Mouse (Mus musculus) erythroblast, embryonic 14.5 days (primary cell): Measurements from ENCODE around the gene Dab2ip. TPM values are rescaled to one million over a fixed set of nuclear protein-coding genes. Genes with fewer than 3 reads are reported as not detected.

Experiments used
- H3K27me3 ChIP-seq: 2 replicates; pipeline ENCODE4 v1.6.1; 2012; ENCODE audit warnings: inconsistent platforms; ENCODE audit not compliant: control insufficient read depth
- H3K36me3 ChIP-seq: 2 replicates; pipeline ENCODE4 v1.6.1; 2012; ENCODE audit warnings: mild to moderate bottlenecking, inconsistent platforms; ENCODE audit not compliant: control insufficient read depth
- H3K4me1 ChIP-seq: 2 replicates; pipeline ENCODE4 v1.6.1; 2012; ENCODE audit warnings: inconsistent platforms; ENCODE audit not compliant: control insufficient read depth
- H3K4me3 ChIP-seq: replicated peaks from 2 replicates; pipeline ENCODE3; 2012; ENCODE audit warnings: moderate library complexity, mild to moderate bottlenecking, inconsistent platforms
- H3K9me3 ChIP-seq: 2 replicates; pipeline ENCODE4 v1.6.1; 2012; ENCODE audit warnings: low read length, inconsistent platforms, mixed read lengths; ENCODE audit not compliant: control insufficient read depth
- GATA1 ChIP-seq: IDR thresholded peaks from 2 replicates; pipeline ENCODE4 v1.6.1; 2012; ENCODE audit warnings: low read length, inconsistent platforms, mixed read lengths
- TAL1 ChIP-seq: IDR thresholded peaks from 3 replicates; pipeline ENCODE4 v1.6.1; 2012; ENCODE audit warnings: low read length, inconsistent platforms, mixed read lengths
- polyA plus RNA-seq: library from polyadenylated mRNA; stranded (reverse); fragments of >175 nt; gene quantifications from 2 replicates; pipeline ENCODE4 v1.2.3, GENCODE M21; 2012

The Dab2ip gene
- polyA plus RNA-seq, 1 experiment: 0.20 TPM

DNA sequence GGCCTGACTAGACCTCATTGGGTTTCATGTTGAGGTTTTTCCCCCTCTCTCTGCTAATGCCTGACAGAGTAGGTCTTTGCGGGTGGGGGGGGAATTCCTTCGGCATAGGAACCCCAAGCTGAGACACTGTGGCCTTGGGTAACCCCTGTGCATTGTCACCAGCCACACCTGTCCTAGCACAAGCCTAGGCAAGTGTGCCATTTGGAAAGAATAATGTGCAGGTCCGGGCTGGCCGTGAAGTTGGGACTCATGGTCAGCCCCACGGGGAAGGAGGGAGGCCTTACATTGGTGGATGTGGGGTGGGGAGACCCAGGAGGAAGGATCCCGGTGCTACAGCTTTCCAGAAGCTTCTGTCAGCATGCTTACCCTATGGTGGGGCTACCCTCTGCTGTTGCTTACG lies 50.8 kb downstream of the Dab2ip start:
- Histone ChIP-seq H3K9me3 (no peaks in the 10 kb centered on the region), H3K36me3 (no peaks in the 10 kb centered on the region), H3K27me3 (no peaks in the 10 kb centered on the region), H3K4me3 (no peak overlapping the region), H3K4me1 (no peaks in the 10 kb centered on the region)
- TF ChIP-seq TAL1 (no peak), GATA1 (no peak)

DNA sequence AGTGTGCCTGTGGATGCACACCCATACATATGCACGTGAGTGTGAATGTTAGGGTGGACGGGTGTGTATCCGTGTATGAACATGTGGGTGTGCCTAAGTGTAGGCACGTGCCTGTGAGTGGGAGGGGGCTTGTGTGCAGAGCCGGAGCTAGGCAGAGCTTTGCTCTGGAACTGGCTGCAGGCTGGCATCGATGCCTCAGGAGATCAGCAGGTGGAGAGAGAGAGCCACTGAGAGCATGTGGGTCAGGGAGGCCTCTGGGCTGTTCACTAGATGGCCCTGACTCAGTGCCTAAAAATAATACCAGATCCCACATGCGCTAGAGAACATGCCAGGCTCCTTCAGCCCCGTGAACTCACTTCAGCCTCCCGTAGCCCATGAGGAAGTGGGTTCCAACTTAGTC lies 51.3 kb downstream of the Dab2ip start:
- H3K9me3 ChIP-seq: no peaks in the 10 kb centered on the region
- TF ChIP-seq TAL1 (no peak), GATA1 (no peak)
- H3K4me1 ChIP-seq: no peaks in the 10 kb centered on the region
- no peaks in the 10 kb centered on the region for H3K36me3 ChIP-seq
- no peak overlapping the region for H3K4me3 ChIP-seq
- H3K27me3 ChIP-seq: no peaks in the 10 kb centered on the region

DNA sequence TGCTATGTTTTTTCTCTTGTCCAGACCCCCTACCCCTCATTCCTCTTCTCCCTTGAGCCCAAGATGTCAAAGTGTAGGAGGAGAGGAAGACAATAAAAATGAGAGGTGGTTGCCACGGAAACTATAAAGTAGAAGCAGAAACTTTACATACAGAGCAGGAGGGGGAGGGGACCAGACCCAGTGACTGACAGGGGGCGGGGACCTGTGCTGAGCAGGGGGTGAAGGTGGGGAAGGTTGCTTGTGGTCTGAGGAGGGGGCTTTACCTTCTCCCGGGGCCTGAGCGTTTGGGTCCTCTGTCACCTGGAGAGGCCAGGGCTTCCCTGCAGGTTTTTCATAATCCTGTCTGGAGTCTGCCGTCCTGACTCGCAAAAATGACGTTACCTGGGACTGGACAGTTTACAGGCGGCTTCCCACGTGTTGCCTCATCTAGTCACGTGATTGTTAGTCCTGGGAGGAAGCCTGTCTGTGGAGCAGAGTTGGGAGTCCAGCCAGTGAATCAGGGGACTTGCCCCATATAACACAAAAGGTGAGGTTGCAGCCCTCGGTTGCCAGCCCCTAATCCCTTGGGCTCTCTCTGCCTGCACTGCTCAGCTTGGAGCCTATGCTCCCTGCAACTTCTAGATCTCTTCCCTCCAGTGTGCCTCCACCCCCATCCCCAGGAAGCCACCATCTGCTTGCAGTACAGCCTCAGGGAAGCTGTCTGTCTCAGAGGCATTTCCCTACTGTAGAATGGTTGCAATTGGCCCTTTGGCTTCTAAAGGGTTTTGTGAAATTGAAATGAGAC lies 52.3 kb downstream of the Dab2ip start:
- no peaks in the 10 kb centered on the region for H3K27me3 ChIP-seq
- TF ChIP-seq GATA1: no peak
- no peak for TF ChIP-seq TAL1
- peak overlapping the region; percentile 23 for H3K4me3 ChIP-seq
- no peaks in the 10 kb centered on the region for H3K36me3 ChIP-seq
- H3K4me1 ChIP-seq: no peaks in the 10 kb centered on the region
- no peaks in the 10 kb centered on the region for H3K9me3 ChIP-seq

GRCm38 (mm10) chr2:35610976-35611375 lies 52.9 kb downstream of the Dab2ip start:
- Histone ChIP-seq H3K9me3 (no peaks in the 10 kb centered on the region), H3K4me3 (no peak overlapping the region), H3K27me3 (no peaks in the 10 kb centered on the region), H3K36me3 (no peaks in the 10 kb centered on the region), H3K4me1 (no peaks in the 10 kb centered on the region)
- TF ChIP-seq TAL1 (no peak), GATA1 (no peak)

GRCm38 (mm10) chr2:35611645-35612044 lies 53.6 kb downstream of the Dab2ip start:
- no peaks in the 10 kb centered on the region for H3K36me3 ChIP-seq
- H3K4me1 ChIP-seq: no peaks in the 10 kb centered on the region
- no peak for TF ChIP-seq GATA1
- TF ChIP-seq TAL1: no peak
- H3K4me3 ChIP-seq: no peak overlapping the region
- no peaks in the 10 kb centered on the region for H3K27me3 ChIP-seq
- no peaks in the 10 kb centered on the region for H3K9me3 ChIP-seq

GRCm38 (mm10) chr2:35612297-35612696 lies 54.2 kb downstream of the Dab2ip start:
- Histone ChIP-seq H3K9me3 (no peaks in the 10 kb centered on the region), H3K27me3 (no peaks in the 10 kb centered on the region), H3K4me3 (no peak overlapping the region), H3K4me1 (no peaks in the 10 kb centered on the region), H3K36me3 (no peaks in the 10 kb centered on the region)
- TF ChIP-seq GATA1 (no peak), TAL1 (no peak)

DNA sequence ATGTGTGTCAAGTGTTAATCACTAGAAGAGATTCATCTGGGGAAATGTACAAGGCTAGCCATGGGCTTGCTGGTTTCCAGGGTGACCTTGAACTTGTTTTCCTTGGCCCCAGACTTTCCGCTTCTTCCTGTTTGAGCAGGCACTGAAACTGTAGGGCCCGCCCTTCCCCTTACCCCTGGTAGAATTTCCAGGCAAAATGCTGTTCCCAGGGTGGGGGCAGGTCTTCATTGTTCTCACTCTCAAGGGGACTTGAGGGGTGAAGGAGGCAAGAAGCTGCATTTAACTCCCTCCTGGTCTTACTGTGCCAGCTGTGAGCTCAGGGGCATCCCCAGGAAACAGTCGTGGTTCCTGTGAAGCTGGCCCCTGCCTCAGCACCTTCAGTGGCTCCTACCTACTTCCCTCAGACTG lies 55.9 kb downstream of the Dab2ip start:
- H3K4me1 ChIP-seq: no peaks in the 10 kb centered on the region
- H3K36me3 ChIP-seq: no peaks in the 10 kb centered on the region
- no peak overlapping the region for H3K4me3 ChIP-seq
- TF ChIP-seq TAL1: no peak
- no peak for TF ChIP-seq GATA1
- H3K27me3 ChIP-seq: no peaks in the 10 kb centered on the region
- H3K9me3 ChIP-seq: no peaks in the 10 kb centered on the region

DNA sequence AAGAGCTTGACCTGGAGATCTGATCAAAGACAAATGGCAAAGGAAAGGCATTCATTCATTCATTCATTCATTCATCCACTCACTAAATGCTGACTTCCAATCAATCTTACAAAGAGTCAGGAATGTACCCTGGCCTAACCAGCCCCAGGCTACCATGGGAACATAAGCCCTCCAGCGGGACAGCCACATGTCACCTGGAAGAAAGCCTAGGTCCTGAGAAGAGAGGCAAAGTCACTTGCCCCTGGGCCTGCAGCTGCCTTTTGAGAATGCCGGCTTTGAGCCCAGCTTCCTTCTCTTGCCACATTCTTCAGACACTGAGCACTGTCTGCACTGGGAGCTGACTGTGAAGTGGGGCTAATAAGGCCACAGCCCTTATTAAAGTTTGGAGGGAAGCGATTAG lies 56.3 kb downstream of the Dab2ip start:
- Histone ChIP-seq H3K4me1 (no peaks in the 10 kb centered on the region), H3K27me3 (no peaks in the 10 kb centered on the region), H3K4me3 (no peak overlapping the region), H3K9me3 (no peaks in the 10 kb centered on the region), H3K36me3 (no peaks in the 10 kb centered on the region)
- TF ChIP-seq TAL1 (no peak), GATA1 (no peak)

GRCm38 (mm10) chr2:35615366-35615765 lies 57.3 kb downstream of the Dab2ip start:
- TF ChIP-seq TAL1 (no peak), GATA1 (no peak)
- Histone ChIP-seq H3K4me3 (no peak overlapping the region), H3K9me3 (no peaks in the 10 kb centered on the region), H3K36me3 (no peaks in the 10 kb centered on the region), H3K4me1 (no peaks in the 10 kb centered on the region), H3K27me3 (peaks cover 4% of the 10 kb centered on the region)

- H3K27me3 ChIP-seq: peaks cover 10% of the 10 kb centered on the region
- H3K4me3 ChIP-seq: no peak overlapping the region
- H3K36me3 ChIP-seq: no peaks in the 10 kb centered on the region
- no peaks in the 10 kb centered on the region for H3K9me3 ChIP-seq
- no peaks in the 10 kb centered on the region for H3K4me1 ChIP-seq
- TF ChIP-seq TAL1: no peak
- no peak for TF ChIP-seq GATA1
Observed at GRCm38 (mm10) chr2:35615977-35616376, 57.9 kb downstream of the Dab2ip start.
